Mouse (Mus musculus) thymus, adult 2 months (tissue): ENCODE measurements at regions not wholly inside any gene's neighbourhood (a gene's known extent, or its start where the extent isn't known, plus 50 kb on each side); places are given as distances from the start of the nearest gene placed in this dataset.

ENCODE experiments used
- CTCF ChIP-seq: fragments of 200-500 bp; IDR thresholded peaks from 2 replicates; pipeline ENCODE4 v1.5.1; 2012; ENCODE audit warnings: mild to moderate bottlenecking, control low read depth, low read length, moderate library complexity, borderline replicate concordance; ENCODE audit not compliant: control insufficient read depth, poor library complexity, insufficient read depth; ENCODE audit errors: extremely low read depth
- POLR2A ChIP-seq: fragments of 200-500 bp; IDR thresholded peaks from 2 replicates; pipeline ENCODE4 v1.6.1; 2012; ENCODE audit warnings: mild to moderate bottlenecking, low read length, control low read depth, moderate library complexity; ENCODE audit not compliant: control insufficient read depth, poor library complexity, insufficient read depth; ENCODE audit errors: extremely low read depth

- no peak for TF ChIP-seq POLR2A
- TF ChIP-seq CTCF = no peak
Observed at GRCm38 (mm10) chr2:72701081-72701480, 225.1 kb downstream of the Cdca7 start.
